Mouse (Mus musculus) stomach, postnatal 0 days (tissue): ENCODE measurements at regions not wholly inside any gene's neighbourhood (a gene's known extent, or its start where the extent isn't known, plus 50 kb on each side); places are given as distances from the start of the nearest gene placed in this dataset.

ENCODE experiments used
- ATAC-seq: fragments of 200-750 bp; cut with Nextera tagmentation; 2 replicates; pipeline ENCODE4 v1.8.0; 2017; ENCODE audit not compliant: low FRiP score, low TSS enrichment
- DNase-seq: peaks from one replicate; pipeline ENCODE4 v3.0.0-alpha.2; 2016; ENCODE audit warnings: low spot score
- H3K27ac ChIP-seq: fragments of 300-500 bp; sonication (generic); replicated peaks from 2 replicates; pipeline ENCODE4 v1.5.1; 2014; ENCODE audit warnings: mild to moderate bottlenecking, control low read depth
- H3K27me3 ChIP-seq: fragments of 300-500 bp; sonication (generic); 2 replicates; pipeline ENCODE4 v1.6.1; 2014; ENCODE audit warnings: low read length; ENCODE audit not compliant: control insufficient read depth, insufficient read depth
- H3K36me3 ChIP-seq: fragments of 300-500 bp; sonication (generic); 2 replicates; pipeline ENCODE4 v1.6.1; 2014; ENCODE audit warnings: low read length, mixed read lengths; ENCODE audit not compliant: control insufficient read depth, insufficient read depth
- H3K4me1 ChIP-seq: fragments of 300-500 bp; sonication (generic); replicated peaks from 2 replicates; pipeline ENCODE4 v1.6.1; 2014; ENCODE audit warnings: antibody characterized with exemption; ENCODE audit not compliant: control insufficient read depth, insufficient read depth
- H3K4me2 ChIP-seq: fragments of 300-500 bp; sonication (generic); replicated peaks from 2 replicates; pipeline ENCODE4 v1.6.1; 2014; ENCODE audit warnings: low read depth, mild to moderate bottlenecking, control low read depth, moderate library complexity
- H3K4me3 ChIP-seq: fragments of 300-500 bp; sonication (generic); 2 replicates; pipeline ENCODE4 v1.5.1; 2014; ENCODE audit warnings: low read depth, low read length, control low read depth
- H3K9ac ChIP-seq: fragments of 300-500 bp; sonication (generic); 2 replicates; pipeline ENCODE4 v1.6.1; 2014; ENCODE audit warnings: mild to moderate bottlenecking, low read length, control low read depth, mixed read lengths
- H3K9me3 ChIP-seq: fragments of 300-500 bp; sonication (generic); 2 replicates; pipeline ENCODE4 v1.6.1; 2016; ENCODE audit warnings: low read length; ENCODE audit not compliant: control insufficient read depth
- CTCF ChIP-seq: IDR thresholded peaks from 2 replicates; pipeline ENCODE4 v1.5.1; 2016; ENCODE audit warnings: antibody characterized with exemption, low read depth, mild to moderate bottlenecking, moderate library complexity
- EP300 ChIP-seq: optimal IDR thresholded peaks from 2 replicates; pipeline ENCODE3; 2016; ENCODE audit warnings: antibody characterized with exemption
- WGBS: fragments of 180-500 bp; shearing (Covaris S2); extraction: QIAGEN DNeasy Blood & Tissue Kit; methylation state at CpG from one replicate; pipeline ENCODE4 v1.1.7; 2014; 5-methylcytosine and 5-hydroxymethylcytosine counted together

DNA sequence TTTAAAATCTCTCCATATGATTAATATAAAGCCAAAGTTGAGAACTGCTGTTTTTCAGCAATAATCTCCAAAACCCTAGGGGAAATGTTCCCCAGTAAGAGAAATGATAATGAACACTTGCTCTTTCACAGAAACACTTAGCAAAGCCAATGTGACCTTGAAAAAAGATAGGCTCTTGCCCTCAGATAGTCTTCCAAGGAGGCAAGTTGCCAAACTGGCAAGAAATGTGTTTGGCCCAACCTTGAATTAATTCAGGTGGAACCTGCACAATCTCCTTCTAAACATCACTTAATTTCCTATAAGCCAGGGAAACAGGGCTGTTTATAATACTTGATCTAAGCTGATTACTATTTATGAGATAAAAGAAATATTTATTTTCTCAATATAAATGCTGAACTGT, 244.0 kb upstream of the Gnaz start:
- no peaks in the 10 kb centered on the region for H3K36me3 ChIP-seq
- no peaks in the 10 kb centered on the region for H3K27me3 ChIP-seq
- H3K4me1 ChIP-seq: no peaks in the 10 kb centered on the region
- H3K9ac ChIP-seq: no peak overlapping the region
- H3K4me3 ChIP-seq: no peak overlapping the region
- DNase-seq: no peak
- no peaks in the 10 kb centered on the region for H3K9me3 ChIP-seq
- TF ChIP-seq EP300: no peak
- no peak for TF ChIP-seq CTCF
- no peak overlapping the region for H3K4me2 ChIP-seq
- H3K27ac ChIP-seq: no peak overlapping the region
- ATAC-seq: no peak

DNA sequence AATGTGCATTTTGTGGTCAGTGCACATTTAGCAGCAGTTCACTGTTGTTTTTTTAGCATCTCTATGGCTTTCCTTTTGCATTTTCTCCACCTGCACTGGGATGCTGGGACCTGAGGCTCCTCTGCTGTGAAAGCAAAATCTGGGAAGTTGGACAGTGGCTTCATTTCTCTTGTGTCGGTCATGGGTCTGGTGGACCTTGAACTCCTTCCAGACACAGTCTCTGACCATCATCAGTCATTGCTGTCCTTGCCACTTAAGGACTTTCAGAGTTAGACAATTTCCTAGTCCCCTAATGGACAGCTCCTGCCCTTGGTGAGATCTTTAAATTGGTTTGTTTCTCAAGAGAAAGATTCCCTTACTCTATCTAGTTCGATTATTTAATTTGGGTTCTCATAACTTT, 217.5 kb upstream of the Gnaz start:
- Histone ChIP-seq H3K36me3 (no peaks in the 10 kb centered on the region), H3K9ac (no peak overlapping the region), H3K4me1 (no peaks in the 10 kb centered on the region), H3K4me2 (no peak overlapping the region), H3K9me3 (no peaks in the 10 kb centered on the region), H3K27me3 (no peaks in the 10 kb centered on the region), H3K27ac (no peak overlapping the region), H3K4me3 (no peak overlapping the region)
- WGBS: 80% methylated on average over 2 of the region's 2 CpGs
- DNase-seq (no peak), ATAC-seq (no peak)
- no peak for TF ChIP-seq CTCF
- TF ChIP-seq EP300: no peak

- no peak overlapping the region for H3K27ac ChIP-seq
- no peak overlapping the region for H3K9ac ChIP-seq
- no peak for DNase-seq
- H3K9me3 ChIP-seq: no peaks in the 10 kb centered on the region
- H3K4me1 ChIP-seq: no peaks in the 10 kb centered on the region
- H3K36me3 ChIP-seq: no peaks in the 10 kb centered on the region
- no peaks in the 10 kb centered on the region for H3K27me3 ChIP-seq
- TF ChIP-seq CTCF: peak; percentile 19; the same call in 1 of the 2 replicates
- no peak for TF ChIP-seq EP300
- ATAC-seq: no peak
- no peak overlapping the region for H3K4me3 ChIP-seq
- H3K4me2 ChIP-seq: no peak overlapping the region
These were observed 216.1 kb upstream of the Gnaz start for GRCm38 (mm10) chr10:74750879-74751278.

DNA sequence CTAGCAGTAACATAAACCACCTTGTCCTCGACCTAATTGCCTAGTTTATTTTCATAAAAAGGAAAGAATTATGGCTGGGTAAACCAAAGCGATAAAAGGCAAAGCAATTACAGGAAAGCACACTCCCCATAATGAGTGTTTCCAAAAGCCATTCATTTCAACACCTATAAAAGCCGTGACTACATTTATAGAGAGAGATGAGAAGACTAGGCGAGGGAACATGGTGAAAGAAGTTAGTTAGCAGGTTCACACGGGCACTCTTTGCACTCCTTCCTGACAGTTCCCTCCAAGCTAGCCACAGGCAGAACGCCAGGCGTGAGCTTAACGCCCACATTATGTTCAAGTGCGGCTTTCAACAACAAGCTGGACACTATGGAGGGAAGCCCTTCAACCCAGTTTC, 206.2 kb upstream of the Gnaz start:
- WGBS: 69% methylated on average over 9 of the region's 9 CpGs
- Histone ChIP-seq H3K4me1 (no peaks in the 10 kb centered on the region), H3K27ac (no peak overlapping the region), H3K9ac (no peak overlapping the region), H3K4me3 (no peak overlapping the region), H3K36me3 (no peaks in the 10 kb centered on the region), H3K4me2 (no peak overlapping the region), H3K9me3 (no peaks in the 10 kb centered on the region), H3K27me3 (no peaks in the 10 kb centered on the region)
- ATAC-seq (no peak), DNase-seq (no peak)
- TF ChIP-seq CTCF (no peak), EP300 (no peak)

DNA sequence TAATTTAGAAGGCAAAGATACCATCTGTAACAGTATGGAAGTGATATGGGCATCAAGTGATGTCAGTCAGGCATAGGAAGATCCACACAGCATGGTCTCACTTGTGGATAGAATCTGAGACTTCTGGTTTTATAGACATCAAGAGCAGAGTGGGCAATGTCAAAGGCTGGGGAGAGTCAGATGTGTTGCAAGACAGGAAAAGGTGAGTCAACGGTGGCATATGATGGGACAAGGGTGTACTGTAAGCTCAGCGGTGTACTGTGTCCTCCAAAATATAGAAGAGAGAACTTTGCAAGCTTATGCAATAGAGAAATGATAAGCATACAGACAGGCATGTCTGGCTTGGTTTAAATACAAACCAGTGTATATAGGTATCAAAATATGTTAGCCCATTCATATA, 177.7 kb upstream of the Gnaz start:
- Histone ChIP-seq H3K9me3 (no peaks in the 10 kb centered on the region), H3K4me3 (no peak overlapping the region), H3K36me3 (no peaks in the 10 kb centered on the region), H3K27ac (no peak overlapping the region), H3K4me2 (no peak overlapping the region), H3K27me3 (no peaks in the 10 kb centered on the region), H3K4me1 (no peaks in the 10 kb centered on the region), H3K9ac (no peak overlapping the region)
- TF ChIP-seq EP300: no peak
- no peak for TF ChIP-seq CTCF
- ATAC-seq (no peak), DNase-seq (no peak)
- WGBS: 86% methylated on average over 2 of the region's 2 CpGs

DNA sequence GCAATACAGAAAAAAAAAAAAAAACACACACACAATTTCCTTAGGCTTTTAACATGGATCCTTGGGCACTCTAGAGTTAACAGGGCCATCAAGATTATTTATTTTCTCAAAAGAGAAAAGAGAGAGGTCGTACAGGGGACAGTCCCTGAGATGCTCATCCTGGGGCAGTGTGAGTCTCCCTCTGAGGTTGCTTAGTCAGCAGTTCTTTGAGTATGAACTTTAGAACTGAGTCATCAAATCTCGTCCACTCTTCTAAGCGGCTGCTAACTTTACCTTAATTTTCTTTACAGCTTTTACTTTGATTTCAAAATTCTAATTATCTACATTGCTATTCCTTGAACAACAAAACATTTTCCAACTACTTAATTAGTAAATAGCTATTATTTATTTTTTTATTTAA, 177.0 kb upstream of the Gnaz start:
- H3K4me2 ChIP-seq: no peak overlapping the region
- H3K9ac ChIP-seq: no peak overlapping the region
- DNase-seq (no peak), ATAC-seq (no peak)
- 54% methylated on average over 3 of the region's 3 CpGs for WGBS
- TF ChIP-seq CTCF (no peak), EP300 (no peak)
- H3K27me3 ChIP-seq: no peaks in the 10 kb centered on the region
- H3K9me3 ChIP-seq: no peaks in the 10 kb centered on the region
- H3K4me1 ChIP-seq: no peaks in the 10 kb centered on the region
- H3K27ac ChIP-seq: no peak overlapping the region
- no peak overlapping the region for H3K4me3 ChIP-seq
- H3K36me3 ChIP-seq: no peaks in the 10 kb centered on the region
